Mouse (Mus musculus): ENCODE results near the gene Psat1. TPM values are rescaled to one million over a fixed set of nuclear protein-coding genes. Genes with fewer than 3 reads are reported as not detected.

The Psat1 gene
- polyA plus RNA-seq, 1 experiment, result 1.8 TPM

GRCm38 (mm10) chr19:15948867-15949266 lies 1.7 kb upstream of the Psat1 start:
- no peaks in the 10 kb centered on the region for H3K27me3 ChIP-seq (ENCODE audit: control insufficient read depth, insufficient read depth, low read length)
- TF ChIP-seq POLR2A (IDR thresholded peaks at IDR 0.05; ENCODE audit: low read depth, low read length) (no peak), CTCF (IDR thresholded peaks at IDR 0.05; ENCODE audit: extremely low read depth, insufficient read length, insufficient replicate concordance, low read depth, low read length) (no peak)
- WGBS, result 20% methylated on average over 1 of the region's 1 CpGs
- no peaks in the 10 kb centered on the region for H3K4me1 ChIP-seq (ENCODE audit: control insufficient read depth, insufficient read depth, insufficient read length, low read length)
- no peak overlapping the region for H3K4me3 ChIP-seq (ENCODE audit: low read depth, low read length)
- no peak overlapping the region for H3K27ac ChIP-seq (ENCODE audit: insufficient read depth, low read depth, low read length)
- H3K36me3 ChIP-seq (ENCODE audit: control insufficient read depth, insufficient read depth, low read length), result no peaks in the 10 kb centered on the region

GRCm38 (mm10) chr19:15948426-15948825 lies 1.3 kb upstream of the Psat1 start:
- H3K4me1 ChIP-seq (ENCODE audit: control insufficient read depth, insufficient read depth, insufficient read length, low read length), result no peaks in the 10 kb centered on the region
- H3K4me3 ChIP-seq (ENCODE audit: low read depth, low read length), result no peak overlapping the region
- no peak overlapping the region for H3K27ac ChIP-seq (ENCODE audit: insufficient read depth, low read depth, low read length)
- no peak for TF ChIP-seq CTCF (IDR thresholded peaks at IDR 0.05; ENCODE audit: extremely low read depth, insufficient read length, insufficient replicate concordance, low read depth, low read length)
- TF ChIP-seq POLR2A (IDR thresholded peaks at IDR 0.05; ENCODE audit: low read depth, low read length), result no peak
- whole genome bisulfite sequencing, result 34% methylated on average over 7 of the region's 7 CpGs
- no peaks in the 10 kb centered on the region for H3K27me3 ChIP-seq (ENCODE audit: control insufficient read depth, insufficient read depth, low read length)
- no peaks in the 10 kb centered on the region for H3K36me3 ChIP-seq (ENCODE audit: control insufficient read depth, insufficient read depth, low read length)

DNA sequence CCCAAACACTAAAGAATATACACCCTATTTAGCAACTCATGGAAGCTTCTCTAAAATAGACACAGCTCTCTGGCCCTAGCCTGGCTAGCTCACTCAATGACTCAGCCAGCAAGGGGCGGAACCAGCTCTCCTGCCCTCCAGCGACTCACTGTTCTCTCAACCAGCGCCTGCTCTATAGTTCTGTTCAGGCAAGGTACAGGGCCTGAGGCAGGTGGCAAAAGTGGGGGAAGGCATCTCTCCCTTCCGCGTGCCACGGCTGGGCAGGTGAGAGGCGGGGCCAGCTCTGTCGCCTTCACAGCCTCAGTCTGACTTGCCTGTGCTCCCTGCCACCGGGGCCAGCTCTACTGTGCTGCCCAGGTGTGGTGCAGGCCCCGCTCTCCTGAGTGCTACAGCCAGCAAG lies 474 bp downstream of the Psat1 start:
- no peaks in the 10 kb centered on the region for H3K4me1 ChIP-seq (ENCODE audit: control insufficient read depth, insufficient read depth, insufficient read length, low read length)
- H3K36me3 ChIP-seq (ENCODE audit: control insufficient read depth, insufficient read depth, low read length), result no peaks in the 10 kb centered on the region
- no peak overlapping the region for H3K4me3 ChIP-seq (ENCODE audit: low read depth, low read length)
- WGBS, result 30% methylated on average over 10 of the region's 10 CpGs
- TF ChIP-seq CTCF (IDR thresholded peaks at IDR 0.05; ENCODE audit: extremely low read depth, insufficient read length, insufficient replicate concordance, low read depth, low read length) (no peak), POLR2A (IDR thresholded peaks at IDR 0.05; ENCODE audit: low read depth, low read length) (no peak)
- H3K27ac ChIP-seq (ENCODE audit: insufficient read depth, low read depth, low read length), result no peak overlapping the region
- H3K27me3 ChIP-seq (ENCODE audit: control insufficient read depth, insufficient read depth, low read length), result no peaks in the 10 kb centered on the region

DNA sequence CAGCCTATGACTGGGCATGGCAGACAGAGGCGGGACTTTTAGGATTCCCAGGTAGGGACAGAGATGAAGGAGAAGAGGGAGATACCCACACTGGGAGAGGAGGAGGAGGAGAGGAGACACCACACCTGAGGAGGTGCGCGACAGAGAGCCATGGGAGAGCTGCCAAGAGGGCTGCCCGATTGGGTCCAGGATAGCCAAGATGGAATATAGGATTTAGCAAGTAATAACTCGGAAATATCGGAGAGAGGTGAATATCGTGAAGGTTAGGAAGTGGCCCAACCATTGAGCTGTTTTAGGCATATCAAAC lies 4.1 kb downstream of the Psat1 start:
- no peaks in the 10 kb centered on the region for H3K36me3 ChIP-seq (ENCODE audit: control insufficient read depth, insufficient read depth, low read length)
- H3K27me3 ChIP-seq (ENCODE audit: control insufficient read depth, insufficient read depth, low read length), result no peaks in the 10 kb centered on the region
- no peak overlapping the region for H3K27ac ChIP-seq (ENCODE audit: insufficient read depth, low read depth, low read length)
- TF ChIP-seq CTCF (IDR thresholded peaks at IDR 0.05; ENCODE audit: extremely low read depth, insufficient read length, insufficient replicate concordance, low read depth, low read length), result no peak
- TF ChIP-seq POLR2A (IDR thresholded peaks at IDR 0.05; ENCODE audit: low read depth, low read length), result no peak
- H3K4me1 ChIP-seq (ENCODE audit: control insufficient read depth, insufficient read depth, insufficient read length, low read length), result no peaks in the 10 kb centered on the region
- H3K4me3 ChIP-seq (ENCODE audit: low read depth, low read length), result no peak overlapping the region
- 92% methylated on average over 7 of the region's 7 CpGs for WGBS

GRCm38 (mm10) chr19:15942421-15943116 lies 4.6 kb downstream of the Psat1 start:
- Histone ChIP-seq H3K4me3 (ENCODE audit: low read depth, low read length) (no peak overlapping the region), H3K27ac (ENCODE audit: insufficient read depth, low read depth, low read length) (no peak overlapping the region), H3K4me1 (ENCODE audit: control insufficient read depth, insufficient read depth, insufficient read length, low read length) (no peaks in the 10 kb centered on the region), H3K36me3 (ENCODE audit: control insufficient read depth, insufficient read depth, low read length) (no peaks in the 10 kb centered on the region), H3K27me3 (ENCODE audit: control insufficient read depth, insufficient read depth, low read length) (no peaks in the 10 kb centered on the region)
- 84% methylated on average over 11 of the region's 11 CpGs for WGBS
- TF ChIP-seq POLR2A (IDR thresholded peaks at IDR 0.05; ENCODE audit: low read depth, low read length) (no peak), CTCF (IDR thresholded peaks at IDR 0.05; ENCODE audit: extremely low read depth, insufficient read length, insufficient replicate concordance, low read depth, low read length) (no peak)

GRCm38 (mm10) chr19:15941399-15941798 lies 5.7 kb downstream of the Psat1 start:
- no peak overlapping the region for H3K4me3 ChIP-seq (ENCODE audit: low read depth, low read length)
- H3K36me3 ChIP-seq (ENCODE audit: control insufficient read depth, insufficient read depth, low read length), result no peaks in the 10 kb centered on the region
- H3K4me1 ChIP-seq (ENCODE audit: control insufficient read depth, insufficient read depth, insufficient read length, low read length), result no peaks in the 10 kb centered on the region
- no peaks in the 10 kb centered on the region for H3K27me3 ChIP-seq (ENCODE audit: control insufficient read depth, insufficient read depth, low read length)
- no peak overlapping the region for H3K27ac ChIP-seq (ENCODE audit: insufficient read depth, low read depth, low read length)
- 37% methylated on average over 8 of the region's 8 CpGs for WGBS
- TF ChIP-seq POLR2A (IDR thresholded peaks at IDR 0.05; ENCODE audit: low read depth, low read length), result no peak
- no peak for TF ChIP-seq CTCF (IDR thresholded peaks at IDR 0.05; ENCODE audit: extremely low read depth, insufficient read length, insufficient replicate concordance, low read depth, low read length)

GRCm38 (mm10) chr19:15925719-15926045 lies 21.5 kb downstream of the Psat1 start:
- Histone ChIP-seq H3K27ac (ENCODE audit: insufficient read depth, low read depth, low read length) (no peak overlapping the region), H3K27me3 (ENCODE audit: control insufficient read depth, insufficient read depth, low read length) (0 out of 2 replicates have a peak, but pooled peaks cover 3% of the 10 kb centered on the region), H3K36me3 (ENCODE audit: control insufficient read depth, insufficient read depth, low read length) (no peaks in the 10 kb centered on the region), H3K4me1 (ENCODE audit: control insufficient read depth, insufficient read depth, insufficient read length, low read length) (peaks cover 7% of the 10 kb centered on the region), H3K4me3 (ENCODE audit: low read depth, low read length) (peak overlapping the region; percentile 68; the same call in 1 of the 2 replicates)
- no peak for TF ChIP-seq POLR2A (IDR thresholded peaks at IDR 0.05; ENCODE audit: low read depth, low read length)
- no peak for TF ChIP-seq CTCF (IDR thresholded peaks at IDR 0.05; ENCODE audit: extremely low read depth, insufficient read length, insufficient replicate concordance, low read depth, low read length)
- WGBS, result 8% methylated on average over 4 of the region's 4 CpGs
